Mouse (Mus musculus): ENCODE measurements at regions not wholly inside any gene's neighbourhood (a gene's known extent, or its start where the extent isn't known, plus 50 kb on each side); places are given as distances from the start of the nearest gene placed in this dataset.

- intact Hi-C loops (cut with DNase I): no loop called here
- DNase-seq: no peak
These were observed 79.8 kb downstream of the Ets2 start for GRCm38 (mm10) chr16:95781681-95782080.

- no peak for DNase-seq
- intact Hi-C loops (cut with DNase I): no loop called here
These were observed 78.6 kb downstream of the Ets2 start for GRCm38 (mm10) chr16:95780431-95780830.

- intact Hi-C loops (cut with DNase I): no loop called here
- no peak for DNase-seq
These were observed 77.2 kb downstream of the Ets2 start for GRCm38 (mm10) chr16:95778845-95779722.

GRCm38 (mm10) chr16:95778173-95778572, 76.3 kb downstream of the Ets2 start:
- no peak for DNase-seq
- intact Hi-C loops (cut with DNase I): no loop called here

GRCm38 (mm10) chr16:95776610-95777363, 74.9 kb downstream of the Ets2 start:
- no peak for DNase-seq
- intact Hi-C loops (cut with DNase I): no loop called here

- no peak for DNase-seq
- intact Hi-C loops (cut with DNase I): no loop called here
These were observed 74.1 kb downstream of the Ets2 start for GRCm38 (mm10) chr16:95776010-95776409.

- no peak for DNase-seq
- intact Hi-C loops (cut with DNase I): no loop called here
These were observed 73.5 kb downstream of the Ets2 start for GRCm38 (mm10) chr16:95775361-95775760.

GRCm38 (mm10) chr16:95773151-95773550, 71.3 kb downstream of the Ets2 start:
- intact Hi-C loops (cut with DNase I): loop anchor here (5.0 kb wide), 1 partner anchor 49 kb away; no protein-coding TSS in a partner anchor
- DNase-seq: no peak
